Mouse (Mus musculus) heart, adult 2 months (tissue): ENCODE measurements at regions not wholly inside any gene's neighbourhood (a gene's known extent, or its start where the extent isn't known, plus 50 kb on each side); places are given as distances from the start of the nearest gene placed in this dataset.
A peak's percentile ranks its signal among the peaks of the same experiment; 100 is the strongest.
"Not testable (repeated sequence)": the region's sequence is repeated elsewhere in the genome, so short reads cannot be mapped to it uniquely, and the experiment has no call there.

Experiments used
- DNase-seq, 2 experiments: peaks; one replicate each; pipeline ENCODE4 v3.0.0; 2021
- H3K27ac ChIP-seq: fragments of 200-600 bp; 2 replicates; pipeline ENCODE4 v1.8.1; 2022
- H3K27me3 ChIP-seq: fragments of 200-500 bp; 2 replicates; pipeline ENCODE4 v1.6.1; 2012; ENCODE audit warnings: mild to moderate bottlenecking, low read length, inconsistent platforms, mixed read lengths; ENCODE audit not compliant: control insufficient read depth, insufficient read depth
- H3K36me3 ChIP-seq: fragments of 200-500 bp; 2 replicates; pipeline ENCODE4 v1.6.1; 2012; ENCODE audit warnings: low read length, inconsistent platforms; ENCODE audit not compliant: control insufficient read depth, insufficient read depth
- H3K4me1 ChIP-seq: fragments of 200-500 bp; 2 replicates; pipeline ENCODE4 v1.6.1; 2011; ENCODE audit warnings: low read length; ENCODE audit not compliant: control insufficient read depth, insufficient read depth
- H3K4me3 ChIP-seq: fragments of 200-600 bp; 2 replicates; pipeline ENCODE4 v1.8.1; 2022
- H3K79me2 ChIP-seq: fragments of 200-500 bp; replicated peaks from 2 replicates; pipeline ENCODE4 v1.6.1; 2012; ENCODE audit warnings: mild to moderate bottlenecking, inconsistent platforms, low read length, moderate library complexity, mixed read lengths; ENCODE audit not compliant: control insufficient read depth, insufficient read depth
- H3K9ac ChIP-seq: fragments of 200-500 bp; 2 replicates; pipeline ENCODE4 v1.6.1; 2012; ENCODE audit warnings: low read depth, mild to moderate bottlenecking, control low read depth, inconsistent platforms, low read length, mixed read lengths
- CTCF ChIP-seq: fragments of 200-600 bp; IDR thresholded peaks from 2 replicates; pipeline ENCODE4 v1.8.1; 2022; ENCODE audit warnings: antibody characterized with exemption, mild to moderate bottlenecking, moderate library complexity
- EP300 ChIP-seq: fragments of 200-500 bp; IDR thresholded peaks from 2 replicates; pipeline ENCODE4 v1.6.1; 2011; ENCODE audit warnings: low read depth, low read length, control low read depth; ENCODE audit not compliant: insufficient read depth
- POLR2A ChIP-seq: fragments of 200-500 bp; IDR thresholded peaks from 2 replicates; pipeline ENCODE4 v1.6.1; 2011; ENCODE audit warnings: mild to moderate bottlenecking, low read depth, low read length, control low read depth; ENCODE audit not compliant: insufficient read depth
- WGBS: fragments of 180-500 bp; shearing (Covaris S2); methylation state at CpG from one replicate; pipeline ENCODE4 v1.1.7; 2018; 5-methylcytosine and 5-hydroxymethylcytosine counted together
- intact Hi-C: fragments of 180-260 bp; cut with DNase I; formaldehyde crosslinking; loops from one replicate; pipeline ENCODE4 v1.15.1; 2025

DNA sequence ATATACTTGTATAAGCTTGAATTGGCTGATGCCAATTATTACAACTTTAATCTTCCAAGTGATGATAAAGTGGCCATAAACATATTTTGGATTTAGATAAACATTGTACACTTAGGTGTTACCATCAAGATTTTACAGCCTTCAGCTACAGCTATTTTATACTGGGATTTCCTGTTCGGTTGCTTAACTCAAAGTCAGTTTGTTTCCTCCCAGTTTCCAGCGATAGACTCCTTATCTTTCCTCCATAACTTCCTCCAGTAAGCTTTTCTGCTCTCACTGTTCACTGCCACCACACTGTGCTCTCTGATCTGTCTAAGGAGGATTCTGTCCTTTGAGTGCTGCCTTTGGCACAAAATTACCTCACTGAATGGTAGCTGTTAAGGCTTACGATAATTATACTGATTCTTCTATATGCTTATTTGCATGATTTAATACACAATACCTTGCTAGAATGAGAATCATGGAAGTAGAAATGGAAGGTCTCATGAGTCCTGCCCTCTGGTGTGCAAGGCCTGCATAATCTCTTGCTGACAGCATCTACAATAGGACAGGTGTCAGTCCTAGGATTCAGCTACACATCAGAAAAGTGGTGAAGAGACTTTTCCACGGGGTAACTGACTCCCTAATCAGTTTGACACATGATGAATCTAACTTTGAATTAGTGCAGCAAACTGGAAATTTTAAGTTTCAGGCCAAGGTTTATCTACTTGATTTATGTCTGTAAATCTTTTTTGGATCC lies 503.0 kb downstream of the Dad1 start:
- DNase-seq, result no peak
- no peaks in the 10 kb centered on the region for H3K27me3 ChIP-seq
- H3K27ac ChIP-seq, result no peak overlapping the region
- no peaks in the 10 kb centered on the region for H3K79me2 ChIP-seq
- TF ChIP-seq POLR2A (no peak), EP300 (no peak), CTCF (no peak)
- H3K9ac ChIP-seq, result no peak overlapping the region
- H3K36me3 ChIP-seq, result no peaks in the 10 kb centered on the region
- H3K4me3 ChIP-seq, result no peak overlapping the region
- no peaks in the 10 kb centered on the region for H3K4me1 ChIP-seq
- WGBS, result 23% methylated on average over 4 of the region's 4 CpGs
- intact Hi-C loops, result no loop called here

DNA sequence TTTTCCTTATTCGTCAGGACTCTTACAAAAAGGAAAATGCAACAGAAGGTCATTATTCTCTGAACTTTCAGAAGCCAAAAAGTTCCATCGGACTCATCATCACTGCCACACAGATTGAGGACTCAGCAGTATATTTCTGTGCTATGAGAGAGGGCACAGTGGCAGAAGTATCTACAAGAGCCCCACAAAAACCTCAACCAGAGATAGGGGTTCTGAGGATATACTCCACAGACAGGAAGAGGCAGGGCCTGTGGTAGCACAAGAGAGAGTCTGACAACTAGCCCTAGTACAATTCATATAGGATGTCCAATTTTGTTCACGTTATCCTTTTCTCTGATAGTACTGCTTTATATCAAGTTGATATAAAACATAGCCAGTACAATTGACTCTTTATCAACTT lies 510.4 kb downstream of the Dad1 start:
- intact Hi-C loops, H3K4me3 ChIP-seq, H3K27me3 ChIP-seq, H3K9ac ChIP-seq, H3K79me2 ChIP-seq, H3K36me3 ChIP-seq, DNase-seq, H3K4me1 ChIP-seq, H3K27ac ChIP-seq: not testable (repeated sequence)
- 69% methylated on average over 3 of the region's 3 CpGs for WGBS

DNA sequence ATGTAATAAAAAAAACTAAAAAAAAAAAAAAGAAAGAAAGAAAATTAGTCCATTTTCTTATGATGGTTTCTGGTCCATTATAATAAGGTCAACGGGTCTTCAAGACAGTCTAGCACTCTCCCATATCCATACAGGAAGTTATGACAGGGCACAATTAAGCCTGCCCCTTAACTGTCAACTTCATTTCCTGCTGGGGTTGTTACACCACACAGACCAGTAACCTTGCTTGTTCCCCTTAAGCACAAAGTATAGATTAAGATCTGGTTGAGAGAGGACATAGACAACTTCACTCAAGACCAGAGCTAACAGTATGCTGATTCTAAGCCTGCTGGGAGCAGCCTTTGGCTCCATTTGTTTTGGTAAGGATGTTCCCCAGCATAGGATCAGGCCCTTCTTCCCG lies 511.0 kb downstream of the Dad1 start:
- H3K4me3 ChIP-seq, intact Hi-C loops, H3K27me3 ChIP-seq, DNase-seq, H3K36me3 ChIP-seq, H3K4me1 ChIP-seq, H3K27ac ChIP-seq, H3K9ac ChIP-seq, H3K79me2 ChIP-seq: not testable (repeated sequence)
- WGBS, result 50% methylated on average over 2 of the region's 2 CpGs

DNA sequence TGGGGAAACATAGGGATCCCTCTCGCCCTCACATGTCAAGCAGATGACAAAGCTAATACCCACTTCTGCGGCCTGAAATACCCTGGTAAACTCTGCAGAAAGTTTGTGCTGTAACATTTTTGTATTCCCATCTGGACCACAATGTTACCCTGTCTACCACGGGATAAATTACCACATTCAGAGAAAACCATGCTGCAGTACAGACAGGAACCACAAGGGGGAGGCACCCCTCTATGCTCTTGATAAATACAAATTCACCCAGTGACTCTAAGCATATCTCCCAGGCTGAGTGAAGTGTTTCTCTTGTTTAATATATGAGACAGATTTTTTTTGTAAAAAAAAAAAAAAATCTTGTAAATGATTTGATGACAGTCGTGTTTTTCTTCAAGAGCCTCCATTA lies 512.7 kb downstream of the Dad1 start:
- H3K9ac ChIP-seq, H3K4me1 ChIP-seq, H3K79me2 ChIP-seq, H3K27me3 ChIP-seq, intact Hi-C loops, H3K27ac ChIP-seq, H3K4me3 ChIP-seq, H3K36me3 ChIP-seq: not testable (repeated sequence)
- peak; percentile 59 for TF ChIP-seq CTCF
- DNase-seq, result peak in 1 of 2 experiments; percentile 3
- WGBS, result 33% methylated on average over 4 of the region's 4 CpGs

DNA sequence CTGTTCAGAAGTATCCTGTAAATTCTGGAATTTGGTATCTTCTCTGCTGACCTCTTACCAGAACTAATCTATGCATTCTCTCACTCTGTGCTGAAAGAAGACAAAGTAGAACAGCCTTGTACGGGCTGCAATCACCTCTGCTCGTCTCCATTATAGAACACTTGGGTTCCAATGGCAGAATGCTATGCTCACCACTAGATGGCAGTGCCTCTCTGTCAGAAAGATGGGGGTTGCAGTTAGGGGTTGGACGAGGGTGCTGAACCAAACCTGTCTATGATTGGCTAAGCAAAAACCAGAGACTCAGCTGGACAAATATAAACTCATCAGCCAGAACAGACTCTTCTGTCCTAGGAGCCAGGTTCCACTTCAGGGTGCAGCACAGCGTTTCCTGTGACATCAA lies 515.9 kb downstream of the Dad1 start:
- H3K27ac ChIP-seq, H3K4me1 ChIP-seq, DNase-seq, intact Hi-C loops, H3K36me3 ChIP-seq, H3K9ac ChIP-seq, H3K27me3 ChIP-seq, H3K4me3 ChIP-seq, H3K79me2 ChIP-seq: not testable (repeated sequence)
- 24% methylated on average over 4 of the region's 4 CpGs for WGBS
- TF ChIP-seq CTCF, result peak; percentile 48

DNA sequence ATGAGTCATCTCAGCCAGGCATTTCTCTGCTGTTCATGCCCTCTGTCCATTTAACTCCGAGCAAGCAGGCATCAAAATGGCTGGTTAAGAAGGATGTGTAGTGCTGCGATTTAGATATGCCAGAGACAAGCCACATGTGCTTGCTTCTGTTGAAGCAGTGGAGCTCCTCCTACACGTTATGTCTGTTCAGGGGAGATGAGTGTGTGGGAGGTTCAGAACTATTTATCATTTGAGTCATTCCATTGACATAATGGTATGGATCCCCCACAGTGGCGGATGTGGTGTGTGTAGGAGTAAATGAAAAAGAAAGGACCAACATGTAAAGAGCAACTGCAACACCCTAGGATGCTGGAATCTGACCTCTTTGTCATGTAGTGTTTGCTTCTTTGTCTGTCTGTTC lies 517.6 kb downstream of the Dad1 start:
- H3K27me3 ChIP-seq, intact Hi-C loops, H3K36me3 ChIP-seq, H3K4me3 ChIP-seq, H3K9ac ChIP-seq, H3K27ac ChIP-seq, H3K4me1 ChIP-seq, DNase-seq, H3K79me2 ChIP-seq: not testable (repeated sequence)
- 57% methylated on average over 4 of the region's 4 CpGs for WGBS

DNA sequence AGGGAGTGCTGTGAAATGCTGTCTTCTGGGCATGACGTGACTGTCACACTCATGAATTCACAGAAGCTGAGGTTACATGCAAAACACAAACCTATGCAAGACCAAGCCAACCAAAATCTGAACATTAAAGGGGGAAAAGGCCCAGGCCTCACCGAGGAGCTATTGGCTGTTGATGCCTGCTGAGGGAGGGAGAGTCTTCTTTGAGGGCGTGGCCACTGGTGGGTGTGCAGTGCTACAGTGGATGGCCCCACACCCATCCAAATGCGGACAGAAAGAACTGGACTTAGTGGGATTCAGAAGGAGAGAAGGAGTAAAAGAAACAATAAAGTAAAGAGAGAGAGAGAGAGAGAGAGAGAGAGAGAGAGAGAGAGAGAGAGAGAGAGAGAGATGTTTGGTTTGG lies 522.3 kb downstream of the Dad1 start:
- H3K36me3 ChIP-seq, H3K27ac ChIP-seq, H3K27me3 ChIP-seq, H3K79me2 ChIP-seq, H3K9ac ChIP-seq, intact Hi-C loops, H3K4me3 ChIP-seq, DNase-seq, H3K4me1 ChIP-seq: not testable (repeated sequence)
- WGBS, result no CpG with 5 or more reads among the region's 4 CpGs

DNA sequence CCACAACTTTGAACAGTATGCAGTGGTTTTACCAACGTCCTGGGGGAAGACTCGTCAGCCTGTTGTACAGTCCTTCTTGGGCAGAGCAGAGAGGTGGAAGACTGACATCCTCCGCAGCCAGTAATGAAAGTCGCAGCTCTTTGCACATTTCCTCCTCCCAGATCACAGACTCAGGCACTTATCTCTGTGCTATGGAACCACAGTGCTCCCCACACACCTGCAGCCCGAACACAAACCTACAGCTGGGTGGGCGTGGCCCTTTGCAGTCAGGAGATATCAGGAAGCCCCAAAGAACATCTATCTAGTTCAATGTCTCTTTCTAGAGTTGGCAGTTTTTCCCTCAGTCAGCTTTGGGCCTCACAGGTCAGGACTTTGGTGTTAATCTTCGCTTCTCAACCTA lies 524.0 kb downstream of the Dad1 start:
- DNase-seq, H3K9ac ChIP-seq, H3K27me3 ChIP-seq, H3K4me1 ChIP-seq, H3K36me3 ChIP-seq, H3K27ac ChIP-seq, H3K4me3 ChIP-seq, H3K79me2 ChIP-seq, intact Hi-C loops: not testable (repeated sequence)
- WGBS, result 19% methylated on average over 2 of the region's 7 CpGs

DNA sequence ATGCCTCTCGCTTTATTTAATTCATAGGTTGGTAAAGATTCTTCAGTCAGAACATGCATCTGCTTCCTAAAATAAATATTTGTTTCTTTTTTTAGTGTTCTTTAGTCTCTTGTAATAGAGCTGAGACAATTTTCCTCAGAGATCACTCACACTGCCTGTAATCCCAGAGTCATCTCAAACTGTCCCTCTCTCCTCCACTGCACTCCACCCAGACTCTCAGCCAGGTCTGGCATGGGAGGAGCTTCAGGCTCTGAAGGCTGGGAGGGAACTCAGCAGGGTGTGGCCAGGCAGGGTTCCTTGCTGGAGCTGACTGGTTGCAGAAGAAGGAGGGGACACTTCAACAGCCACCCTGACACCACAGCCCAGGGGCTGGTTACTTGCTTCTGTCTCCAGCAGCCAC lies 524.8 kb downstream of the Dad1 start:
- H3K4me1 ChIP-seq, H3K79me2 ChIP-seq, H3K27me3 ChIP-seq, H3K9ac ChIP-seq, H3K27ac ChIP-seq, H3K36me3 ChIP-seq, DNase-seq, H3K4me3 ChIP-seq, intact Hi-C loops: not testable (repeated sequence)
- 60% methylated on average over 1 of the region's 1 CpGs for WGBS

DNA sequence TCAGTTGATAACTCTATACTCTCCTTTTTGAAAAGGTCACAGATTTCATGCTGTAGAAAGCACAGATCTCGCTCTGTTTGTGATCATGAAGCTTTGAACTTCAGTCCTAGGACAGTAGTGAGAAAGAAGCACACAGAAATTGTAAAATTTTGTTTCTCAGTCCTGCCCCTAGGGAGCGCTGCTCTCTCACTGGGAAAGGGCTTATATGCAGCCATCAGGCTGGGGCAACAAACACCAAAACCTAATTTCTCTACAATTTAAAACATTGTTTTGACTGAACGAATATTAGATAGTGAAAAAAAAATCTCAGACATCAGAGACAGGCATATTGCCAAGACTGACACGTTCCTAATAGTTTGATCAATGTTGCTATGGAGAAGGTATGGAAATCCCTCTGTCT lies 527.0 kb downstream of the Dad1 start:
- intact Hi-C loops, H3K27ac ChIP-seq, H3K4me3 ChIP-seq, H3K79me2 ChIP-seq, DNase-seq, H3K36me3 ChIP-seq, H3K9ac ChIP-seq, H3K27me3 ChIP-seq, H3K4me1 ChIP-seq: not testable (repeated sequence)
- 21% methylated on average over 2 of the region's 4 CpGs for WGBS
